Mouse (Mus musculus): Measurements from ENCODE around the gene Mrpl19. TPM values are rescaled to one million over a fixed set of nuclear protein-coding genes. Genes with fewer than 3 reads are reported as not detected.

Mrpl19 gene
- polyA plus RNA-seq, 1 experiment from 2014 or later, result 18.1 TPM

- ATAC-seq, result peak; percentile 91
Measured at GRCm38 (mm10) chr6:81923523-81924142, 42.1 kb downstream of the Mrpl19 start, which contains the start of gene Gcfc2. Gene Gcfc2, plus strand, starts transcription at chr6:81923669.

GRCm38 (mm10) chr6:81912177-81912576, 53.6 kb downstream of the Mrpl19 start:
- Histone ChIP-seq H3K4me3 (ENCODE audit: low read depth, low read length) (no peak overlapping the region), H3K27me3 (replicated peaks; ENCODE audit: control insufficient read depth, insufficient read depth, low read length) (no peaks in the 10 kb centered on the region), H3K9me3 (ENCODE audit: control insufficient read depth) (no peaks in the 10 kb centered on the region), H3K27ac (ENCODE audit: low read depth, low read length) (no peak overlapping the region), H3K4me1 (replicated peaks; ENCODE audit: control insufficient read depth, insufficient read depth, low read length) (no peaks in the 10 kb centered on the region), H3K4me2 (replicated peaks; ENCODE audit: low read depth) (no peak overlapping the region), H3K9ac (ENCODE audit: low read depth, low read length) (no peak overlapping the region), H3K36me3 (ENCODE audit: control insufficient read depth, insufficient read depth) (no peaks in the 10 kb centered on the region)
- ATAC-seq, result no peak
- TF ChIP-seq CTCF (IDR thresholded peaks at IDR 0.05; ENCODE audit: low read depth), result no peak
- 79% methylated on average over 3 of the region's 3 CpGs for WGBS

More at GRCm38 (mm10) chr6:81923523-81924142, 42.1 kb downstream of the Mrpl19 start, which contains the start of gene Gcfc2:
- Histone ChIP-seq H3K9me3 (ENCODE audit: control insufficient read depth) (no peaks in the 10 kb centered on the region), H3K4me2 (replicated peaks; ENCODE audit: low read depth) (peak within 1 kb of the TSS; percentile 83), H3K4me1 (replicated peaks; ENCODE audit: control insufficient read depth, insufficient read depth, low read length) (no peaks in the 10 kb centered on the region), H3K36me3 (ENCODE audit: control insufficient read depth, insufficient read depth) (peaks cover 19% of the 10 kb centered on the region), H3K9ac (ENCODE audit: low read depth, low read length) (peak within 1 kb of the TSS; percentile 76), H3K27me3 (replicated peaks; ENCODE audit: control insufficient read depth, insufficient read depth, low read length) (no peaks in the 10 kb centered on the region), H3K4me3 (ENCODE audit: low read depth, low read length) (peak within 1 kb of the TSS; percentile 67), H3K27ac (ENCODE audit: low read depth, low read length) (peak within 1 kb of the TSS; percentile 72)
- TF ChIP-seq CTCF (IDR thresholded peaks at IDR 0.05; ENCODE audit: low read depth), result no peak
- under 1% methylated on average over 56 of the region's 56 CpGs for WGBS

- 76% methylated on average over 4 of the region's 4 CpGs for WGBS
- no peak for ATAC-seq
Measured at GRCm38 (mm10) chr6:81911713-81912112, 54.0 kb downstream of the Mrpl19 start.

GRCm38 (mm10) chr6:81911244-81911643, 54.5 kb downstream of the Mrpl19 start:
- Histone ChIP-seq H3K9me3 (ENCODE audit: control insufficient read depth) (no peaks in the 10 kb centered on the region), H3K9ac (ENCODE audit: low read depth, low read length) (no peak overlapping the region), H3K36me3 (ENCODE audit: control insufficient read depth, insufficient read depth) (no peaks in the 10 kb centered on the region), H3K4me2 (replicated peaks; ENCODE audit: low read depth) (no peak overlapping the region), H3K27ac (ENCODE audit: low read depth, low read length) (no peak overlapping the region), H3K4me3 (ENCODE audit: low read depth, low read length) (no peak overlapping the region), H3K4me1 (replicated peaks; ENCODE audit: control insufficient read depth, insufficient read depth, low read length) (no peaks in the 10 kb centered on the region), H3K27me3 (replicated peaks; ENCODE audit: control insufficient read depth, insufficient read depth, low read length) (no peaks in the 10 kb centered on the region)
- no peak for TF ChIP-seq CTCF (IDR thresholded peaks at IDR 0.05; ENCODE audit: low read depth)
- ATAC-seq, result no peak
- WGBS, result 85% methylated on average over 5 of the region's 5 CpGs

More at GRCm38 (mm10) chr6:81911713-81912112, 54.0 kb downstream of the Mrpl19 start:
- Histone ChIP-seq H3K9ac (ENCODE audit: low read depth, low read length) (no peak overlapping the region), H3K27ac (ENCODE audit: low read depth, low read length) (no peak overlapping the region), H3K36me3 (ENCODE audit: control insufficient read depth, insufficient read depth) (no peaks in the 10 kb centered on the region), H3K9me3 (ENCODE audit: control insufficient read depth) (no peaks in the 10 kb centered on the region), H3K4me1 (replicated peaks; ENCODE audit: control insufficient read depth, insufficient read depth, low read length) (no peaks in the 10 kb centered on the region), H3K27me3 (replicated peaks; ENCODE audit: control insufficient read depth, insufficient read depth, low read length) (no peaks in the 10 kb centered on the region), H3K4me2 (replicated peaks; ENCODE audit: low read depth) (no peak overlapping the region), H3K4me3 (ENCODE audit: low read depth, low read length) (no peak overlapping the region)
- no peak for TF ChIP-seq CTCF (IDR thresholded peaks at IDR 0.05; ENCODE audit: low read depth)

- ATAC-seq, result no peak
- TF ChIP-seq CTCF (IDR thresholded peaks at IDR 0.05; ENCODE audit: low read depth), result no peak
- Histone ChIP-seq H3K9ac (ENCODE audit: low read depth, low read length) (no peak overlapping the region), H3K4me3 (ENCODE audit: low read depth, low read length) (no peak overlapping the region), H3K27ac (ENCODE audit: low read depth, low read length) (no peak overlapping the region), H3K4me2 (replicated peaks; ENCODE audit: low read depth) (no peak overlapping the region), H3K9me3 (ENCODE audit: control insufficient read depth) (no peaks in the 10 kb centered on the region), H3K4me1 (replicated peaks; ENCODE audit: control insufficient read depth, insufficient read depth, low read length) (no peaks in the 10 kb centered on the region), H3K27me3 (replicated peaks; ENCODE audit: control insufficient read depth, insufficient read depth, low read length) (no peaks in the 10 kb centered on the region), H3K36me3 (ENCODE audit: control insufficient read depth, insufficient read depth) (no peaks in the 10 kb centered on the region)
- WGBS, result 82% methylated on average over 25 of the region's 25 CpGs
Measured at GRCm38 (mm10) chr6:81910302-81910855, 55.4 kb downstream of the Mrpl19 start.

Other genes with a start within 250 kb of the Mrpl19 start
- gene Gcfc2, start 42.3 kb downstream of the Mrpl19 start, polyA plus RNA-seq (2015; fragmentation: Nextera tagmentation; extraction: Ambion mirVana), result 2.1 and 2.9 TPM in 2 replicates
- 18.7 and 20.8 TPM in 2 replicates for gene Eva1a, start 75.1 kb upstream of the Mrpl19 start, polyA plus RNA-seq (2015; fragmentation: Nextera tagmentation; extraction: Ambion mirVana)

Data from intestine, postnatal 0 days (tissue).